In genomic region chr11:118975917-118976316, GRCm38 (mm10) we compare ENCODE assay signal across 8 mouse cellular contexts. TPM values are rescaled to one million over a fixed set of nuclear protein-coding genes. Genes with fewer than 3 reads are reported as not detected.
A peak's percentile ranks its signal among the peaks of the same experiment; 100 is the strongest.
DNase-seq lines count a peak whose midpoint lies in the region; ATAC-seq lines count a peak whose summit lies in the region.

No protein-coding gene starts in this region.

- no peaks in the 10 kb centered on the region for H3K4me1 ChIP-seq in heart, embryonic 12.5 days (replicated peaks)
- peaks cover 24% of the 10 kb centered on the region for H3K4me1 ChIP-seq in forebrain, embryonic 16.5 days (replicated peaks; ENCODE audit: control insufficient read depth, insufficient read depth, low read length)
- H3K4me1 ChIP-seq in liver, embryonic 11.5 days (replicated peaks; ENCODE audit: control insufficient read depth, insufficient read depth, low read length), result 0 out of 2 replicates have a peak, but pooled peaks cover 3% of the 10 kb centered on the region
- no peaks in the 10 kb centered on the region for H3K4me1 ChIP-seq in stomach, embryonic 15.5 days

- 0 out of 2 replicates have a peak, but pooled peaks have one; percentile 54 for ATAC-seq in heart, embryonic 12.5 days (ENCODE audit: insufficient number of reproducible peaks, low FRiP score)
- ATAC-seq in forebrain, embryonic 16.5 days, result no peak
- no peak; the same call in 1 of the 2 replicates for ATAC-seq in liver, embryonic 11.5 days (replicated peaks; ENCODE audit: low FRiP score)
- peak; percentile 23; the same call in 1 of the 2 replicates for ATAC-seq in stomach, embryonic 15.5 days (ENCODE audit: insufficient read depth, low FRiP score, low read depth)

- H3K9ac ChIP-seq in heart, embryonic 12.5 days, result no peak overlapping the region
- peak overlapping the region; percentile 42 for H3K9ac ChIP-seq in forebrain, embryonic 16.5 days (replicated peaks; ENCODE audit: low read depth, low read length)
- no peak overlapping the region for H3K9ac ChIP-seq in liver, embryonic 11.5 days (ENCODE audit: low read depth, low read length)
- H3K9ac ChIP-seq in stomach, embryonic 15.5 days, result no peak overlapping the region

- peaks cover 66% of the 10 kb centered on the region for H3K27me3 ChIP-seq in heart, embryonic 12.5 days (replicated peaks)
- 0 out of 2 replicates have a peak, but pooled peaks cover 3% of the 10 kb centered on the region for H3K27me3 ChIP-seq in forebrain, embryonic 16.5 days (replicated peaks; ENCODE audit: control insufficient read depth, insufficient read depth, low read length)
- peaks cover 14% of the 10 kb centered on the region for H3K27me3 ChIP-seq in liver, embryonic 11.5 days (replicated peaks; ENCODE audit: control insufficient read depth, insufficient read depth, low read length)
- H3K27me3 ChIP-seq in stomach, embryonic 15.5 days (replicated peaks), result peaks cover 25% of the 10 kb centered on the region

- DNase-seq in heart, postnatal 14 days, result no peak
- DNase-seq in MEL-GATA-1-ER (ENCODE audit: extremely low read depth, low read depth), result peak; percentile 29
- DNase-seq in liver, embryonic 11.5 days (ENCODE audit: low spot score), result no peak
- no peak for DNase-seq in gastrocnemius, adult 8-10 months (ENCODE audit: low spot score in 2 of 2)
- no peak for DNase-seq in testis, postnatal 10 days (ENCODE audit: low spot score)

- WGBS in heart, embryonic 12.5 days, result 15% methylated on average over 12 of the region's 12 CpGs
- WGBS in forebrain, embryonic 16.5 days, result 14% methylated on average over 12 of the region's 12 CpGs
- WGBS in liver, embryonic 11.5 days, result 20% methylated on average over 12 of the region's 12 CpGs
- WGBS in stomach, embryonic 15.5 days, result 16% methylated on average over 12 of the region's 12 CpGs

- intact Hi-C loops in heart, postnatal 14 days (cut with DNase I), result loop anchor here (2.0 to 10.0 kb wide), 3 partner anchors 65 to 331 kb away; partner anchors contain the start of gene Rbfox3

- H3K36me3 ChIP-seq in heart, embryonic 12.5 days, result no peaks in the 10 kb centered on the region
- H3K36me3 ChIP-seq in forebrain, embryonic 16.5 days (ENCODE audit: control insufficient read depth, insufficient read depth), result no peaks in the 10 kb centered on the region
- no peaks in the 10 kb centered on the region for H3K36me3 ChIP-seq in liver, embryonic 11.5 days (ENCODE audit: control insufficient read depth, insufficient read depth, low read length)
- no peaks in the 10 kb centered on the region for H3K36me3 ChIP-seq in stomach, embryonic 15.5 days

- H3K27ac ChIP-seq in heart, embryonic 12.5 days (ENCODE audit: poor library complexity, severe bottlenecking), result no peak overlapping the region
- H3K27ac ChIP-seq in forebrain, embryonic 16.5 days (ENCODE audit: low read length), result no peak overlapping the region
- H3K27ac ChIP-seq in liver, embryonic 11.5 days (ENCODE audit: low read depth, low read length), result no peak overlapping the region
- no peak overlapping the region for H3K27ac ChIP-seq in stomach, embryonic 15.5 days

- no peaks in the 10 kb centered on the region for H3K9me3 ChIP-seq in heart, embryonic 12.5 days (replicated peaks)
- H3K9me3 ChIP-seq in forebrain, embryonic 16.5 days (ENCODE audit: control insufficient read depth, low read length), result no peaks in the 10 kb centered on the region
- no peaks in the 10 kb centered on the region for H3K9me3 ChIP-seq in liver, embryonic 11.5 days (ENCODE audit: control insufficient read depth, low read length)
- H3K9me3 ChIP-seq in stomach, embryonic 15.5 days, result no peaks in the 10 kb centered on the region

- no peak overlapping the region for H3K4me3 ChIP-seq in heart, embryonic 12.5 days
- H3K4me3 ChIP-seq in forebrain, embryonic 16.5 days (replicated peaks; ENCODE audit: low read length), result peak overlapping the region; percentile 12; the same call in 1 of the 2 replicates
- H3K4me3 ChIP-seq in liver, embryonic 11.5 days (ENCODE audit: low read depth, low read length), result no peak overlapping the region
- 0 out of 2 replicates have a peak overlapping the region, but pooled peaks have one; percentile 3 for H3K4me3 ChIP-seq in stomach, embryonic 15.5 days (replicated peaks)

- H3K4me2 ChIP-seq in heart, embryonic 12.5 days, result peak overlapping the region; percentile 55
- H3K4me2 ChIP-seq in forebrain, embryonic 16.5 days (ENCODE audit: low read length), result peak overlapping the region; percentile 46
- H3K4me2 ChIP-seq in liver, embryonic 11.5 days, result peak overlapping the region; percentile 43
- H3K4me2 ChIP-seq in stomach, embryonic 15.5 days, result peak overlapping the region; percentile 31

RNA-seq across cellular contexts. Expression of gene Enpp7, which starts 12.1 kb away (rescaled TPM):
- polyA plus RNA-seq in heart, embryonic 12.5 days (2016; fragmentation: Nextera tagmentation; extraction: Ambion mirVana), result not detected in 2 replicates
- not detected for total RNA-seq in heart, postnatal 14 days (2021)
- not detected in 2 replicates for polyA plus RNA-seq in forebrain, embryonic 16.5 days (2015; fragmentation: Nextera tagmentation; extraction: Ambion mirVana)
- not detected in 2 replicates for polyA plus RNA-seq in liver, embryonic 11.5 days (2014; fragmentation: Nextera tagmentation; extraction: Ambion mirVana)
- not detected in 2 replicates for polyA plus RNA-seq in stomach, embryonic 15.5 days (2015; fragmentation: Nextera tagmentation; extraction: Ambion mirVana)
- total RNA-seq in gastrocnemius, adult 8-10 months (2022), result not detected

RNA-seq across cellular contexts. Expression of gene Cbx2, which starts 46.8 kb away (rescaled TPM):
- 29.3 and 30.5 TPM in 2 replicates for polyA plus RNA-seq in heart, embryonic 12.5 days (2016; fragmentation: Nextera tagmentation; extraction: Ambion mirVana)
- total RNA-seq in heart, postnatal 14 days (2021), result 1 to 10 TPM; 5.0 to 5.3 TPM
- 24.9 and 26.7 TPM in 2 replicates for polyA plus RNA-seq in forebrain, embryonic 16.5 days (2015; fragmentation: Nextera tagmentation; extraction: Ambion mirVana)
- 22.1 and 22.2 TPM in 2 replicates for polyA plus RNA-seq in liver, embryonic 11.5 days (2014; fragmentation: Nextera tagmentation; extraction: Ambion mirVana)
- 21.3 and 24.8 TPM in 2 replicates for polyA plus RNA-seq in stomach, embryonic 15.5 days (2015; fragmentation: Nextera tagmentation; extraction: Ambion mirVana)
- 1 to 10 TPM in 1 of 4 experiments, under 1 TPM in 3; 0.29 to 1.1 (median 0.68) TPM for total RNA-seq in gastrocnemius, adult 8-10 months (2022)

Comparison
In these comparisons a context has a peak if more than half of its experiments do, and no peak if none do; other contexts are left out.
1. ATAC-seq: peak in heart, embryonic 12.5 days (single experiment) and stomach, embryonic 15.5 days (single experiment); none in forebrain, embryonic 16.5 days (single experiment) and liver, embryonic 11.5 days (single experiment).
2. H3K4me3 ChIP-seq: peak in forebrain, embryonic 16.5 days (single experiment) and stomach, embryonic 15.5 days (single experiment); none in heart, embryonic 12.5 days (single experiment) and liver, embryonic 11.5 days (single experiment).
3. Peak in every context shown above with its lines, with median percentiles within 50 percentile points of each other: H3K4me2 ChIP-seq.